Comparison of ENCODE assay signal across 8 mouse cellular contexts in the genomic region with DNA sequence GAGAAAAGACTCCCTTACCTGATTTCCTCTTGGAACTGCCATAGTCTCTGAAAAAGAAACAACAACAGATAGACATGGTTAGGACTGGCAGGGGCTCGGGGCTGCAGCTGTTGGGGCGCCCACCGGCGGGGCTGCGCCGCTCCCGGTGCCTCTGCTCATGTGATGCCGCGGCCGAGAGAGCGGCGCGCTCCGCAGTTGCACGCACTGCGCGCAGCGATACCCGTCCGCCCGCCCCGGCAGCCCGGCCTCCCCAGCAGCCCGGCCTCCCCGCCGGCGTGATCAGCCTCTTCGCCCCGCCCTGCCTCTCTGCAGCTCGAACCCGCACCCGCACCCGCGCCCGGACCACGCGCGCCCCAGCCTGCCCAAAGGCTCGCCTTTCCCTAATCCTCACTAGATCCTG.
DNase-seq lines count a peak whose midpoint lies in the region; ATAC-seq and TF ChIP-seq lines count a peak whose summit lies in the region.

No protein-coding gene starts in this region.

- no peak for TF ChIP-seq CTCF in ES-Bruce4 (IDR thresholded peaks at IDR 0.05; ENCODE audit: low read depth, low read length)

- no peak for TF ChIP-seq POLR2A in ES-Bruce4 (IDR thresholded peaks at IDR 0.05; ENCODE audit: insufficient read depth, low read length)

- peaks cover 17% of the 10 kb centered on the region; the same call in 1 of the 2 replicates for H3K27me3 ChIP-seq in heart, embryonic 11.5 days (ENCODE audit: control insufficient read depth, insufficient read depth, low read length)
- H3K27me3 ChIP-seq in ES-Bruce4 (ENCODE audit: control insufficient read depth, insufficient read depth, low read length, poor library complexity, severe bottlenecking), result no peaks in the 10 kb centered on the region
- peaks cover 35% of the 10 kb centered on the region for H3K27me3 ChIP-seq in embryonic facial prominence, embryonic 13.5 days

- TF ChIP-seq EP300 in ES-Bruce4 (IDR thresholded peaks at IDR 0.05; ENCODE audit: insufficient read depth, low read depth, low read length), result no peak

- DNase-seq in heart, adult 8-10 months (ENCODE audit: low spot score), result no peak
- peak; percentile 43 to 56 for DNase-seq in layer of hippocampus, adult 8-10 months (ENCODE audit: low spot score in 2 of 2)
- DNase-seq in neural tube, embryonic 10.5 days (ENCODE audit: extremely low spot score, low spot score), result peak; percentile 59
- no peak for DNase-seq in spleen, adult 12 weeks (ENCODE audit: low spot score)
- DNase-seq in gastrocnemius, postnatal 25 days, result no peak

- peak overlapping the region; percentile 38 for H3K4me3 ChIP-seq in heart, embryonic 11.5 days (ENCODE audit: low read depth, low read length)
- H3K4me3 ChIP-seq in ES-Bruce4 (ENCODE audit: low read depth, low read length), result peak overlapping the region; percentile 68
- H3K4me3 ChIP-seq in embryonic facial prominence, embryonic 13.5 days, result peak overlapping the region; percentile 42

- no peaks in the 10 kb centered on the region for H3K9me3 ChIP-seq in heart, embryonic 11.5 days (replicated peaks; ENCODE audit: control insufficient read depth, low read length)
- no peaks in the 10 kb centered on the region for H3K9me3 ChIP-seq in ES-Bruce4 (replicated peaks; ENCODE audit: control insufficient read depth, insufficient read depth, low read length, poor library complexity, severe bottlenecking)
- no peaks in the 10 kb centered on the region for H3K9me3 ChIP-seq in embryonic facial prominence, embryonic 13.5 days

- WGBS in heart, embryonic 11.5 days (ENCODE audit: insufficient replicate concordance), result 3% methylated on average over 39 of the region's 39 CpGs
- under 1% methylated on average over 39 of the region's 39 CpGs for WGBS in embryonic facial prominence, embryonic 13.5 days

- ATAC-seq in heart, embryonic 11.5 days (replicated peaks; ENCODE audit: insufficient number of reproducible peaks, low FRiP score, low TSS enrichment), result no peak
- 0 out of 2 replicates have a peak, but pooled peaks have one; percentile 7 for ATAC-seq in embryonic facial prominence, embryonic 13.5 days (ENCODE audit: insufficient number of reproducible peaks, insufficient read depth, low FRiP score, low TSS enrichment, low read depth)

- H3K36me3 ChIP-seq in heart, embryonic 11.5 days (ENCODE audit: control insufficient read depth, insufficient read depth, low read length), result no peaks in the 10 kb centered on the region
- no peaks in the 10 kb centered on the region for H3K36me3 ChIP-seq in ES-Bruce4 (ENCODE audit: control insufficient read depth, insufficient read depth, low read length, poor library complexity, severe bottlenecking)
- H3K36me3 ChIP-seq in embryonic facial prominence, embryonic 13.5 days, result no peaks in the 10 kb centered on the region

- peak overlapping the region; percentile 75 for H3K4me2 ChIP-seq in heart, embryonic 11.5 days
- peak overlapping the region; percentile 79 for H3K4me2 ChIP-seq in embryonic facial prominence, embryonic 13.5 days

- no peak overlapping the region for H3K27ac ChIP-seq in heart, embryonic 11.5 days (ENCODE audit: low read depth, low read length)
- H3K27ac ChIP-seq in ES-Bruce4 (ENCODE audit: insufficient read depth, low read length), result no peak overlapping the region
- no peak overlapping the region for H3K27ac ChIP-seq in embryonic facial prominence, embryonic 13.5 days

- H3K9ac ChIP-seq in heart, embryonic 11.5 days (ENCODE audit: low read depth, low read length), result peak overlapping the region; percentile 58; the same call in 1 of the 2 replicates
- peak overlapping the region; percentile 63 for H3K9ac ChIP-seq in ES-Bruce4 (ENCODE audit: low read depth, poor library complexity, severe bottlenecking)
- peak overlapping the region; percentile 66 for H3K9ac ChIP-seq in embryonic facial prominence, embryonic 13.5 days

- H3K4me1 ChIP-seq in heart, embryonic 11.5 days (ENCODE audit: control insufficient read depth, insufficient read depth, low read length), result peaks cover 26% of the 10 kb centered on the region
- H3K4me1 ChIP-seq in ES-Bruce4 (ENCODE audit: control insufficient read depth, insufficient read depth, low read length), result peaks cover 2% of the 10 kb centered on the region
- peaks cover 37% of the 10 kb centered on the region for H3K4me1 ChIP-seq in embryonic facial prominence, embryonic 13.5 days

Comparison
In these comparisons a context has a peak if more than half of its experiments do, and no peak if none do; other contexts are left out.
1. DNase-seq: peak in layer of hippocampus, adult 8-10 months (2 of 2) and neural tube, embryonic 10.5 days (single experiment); none in heart, adult 8-10 months (single experiment), spleen, adult 12 weeks (single experiment) and gastrocnemius, postnatal 25 days (single experiment).
2. Peak in every context shown above with its lines, with median percentiles within 50 percentile points of each other: H3K4me3 ChIP-seq and H3K9ac ChIP-seq.